Comparison of ENCODE assay signal across 15 mouse cellular contexts in genomic region chr11:119987876-119988275, GRCm38 (mm10). TPM values are rescaled to one million over a fixed set of nuclear protein-coding genes. Genes with fewer than 3 reads are reported as not detected.
A peak's percentile ranks its signal among the peaks of the same experiment; 100 is the strongest.
DNase-seq lines count a peak whose midpoint lies in the region; ATAC-seq and TF ChIP-seq lines count a peak whose summit lies in the region.
"Had no signal": no experiment of that assay in that cellular context is flagged by ENCODE, and none has a peak within 500 bp of the region (broad histone marks: within the 10 kb centered on the region; RNA-seq: fewer than 3 reads in every experiment).

No protein-coding gene starts in this region.

- H3K9me3 ChIP-seq in forebrain, embryonic 13.5 days (replicated peaks) = no peaks in the 10 kb centered on the region
- H3K9me3 ChIP-seq in forebrain, postnatal 0 days (ENCODE audit: low read length) = no peaks in the 10 kb centered on the region
- no peaks in the 10 kb centered on the region for H3K9me3 ChIP-seq in MEL (replicated peaks; ENCODE audit: insufficient read depth, low read length)
- H3K9me3 ChIP-seq: forebrain, embryonic 12.5 days; heart, embryonic 12.5 days; midbrain, embryonic 15.5 days; neural tube, embryonic 15.5 days had no signal

- no peak for TF ChIP-seq RAD21 in MEL (IDR thresholded peaks at IDR 0.05; ENCODE audit: low read depth, low read length)

- H3K4me3 ChIP-seq in forebrain, embryonic 13.5 days = no peak overlapping the region
- no peak overlapping the region for H3K4me3 ChIP-seq in forebrain, postnatal 0 days (ENCODE audit: low read depth, low read length)
- H3K4me3 ChIP-seq in layer of hippocampus, adult 2 months = no peak overlapping the region
- no peak overlapping the region for H3K4me3 ChIP-seq in MEL (ENCODE audit: control insufficient read depth in 1 of 2, insufficient read depth in 1 of 2, low read depth in 2 of 2, low read length in 2 of 2)
- H3K4me3 ChIP-seq: forebrain, embryonic 12.5 days; heart, embryonic 12.5 days; midbrain, embryonic 15.5 days; myocyte; neural tube, embryonic 15.5 days had no signal

- no peaks in the 10 kb centered on the region for H3K79me2 ChIP-seq in MEL (ENCODE audit: control insufficient read depth, insufficient read depth, low read length, poor library complexity)

- H3K27me3 ChIP-seq in forebrain, embryonic 13.5 days = no peaks in the 10 kb centered on the region
- no peaks in the 10 kb centered on the region for H3K27me3 ChIP-seq in forebrain, postnatal 0 days (ENCODE audit: insufficient read depth, low read length)
- H3K27me3 ChIP-seq in MEL (ENCODE audit: control insufficient read depth in 1 of 2, insufficient read depth in 2 of 2, low read length in 2 of 2) = no peaks in the 10 kb centered on the region
- no peaks in the 10 kb centered on the region for H3K27me3 ChIP-seq in splenic B cell, adult 2 months (ENCODE audit: control insufficient read depth, insufficient read depth, low read length, poor library complexity, severe bottlenecking)
- H3K27me3 ChIP-seq: forebrain, embryonic 12.5 days; heart, embryonic 12.5 days; midbrain, embryonic 15.5 days; neural tube, embryonic 15.5 days had no signal

- no peak overlapping the region; the same call in 1 of the 2 replicates for H3K9ac ChIP-seq in forebrain, embryonic 13.5 days
- H3K9ac ChIP-seq in forebrain, postnatal 0 days = no peak overlapping the region
- H3K9ac ChIP-seq in MEL (ENCODE audit: control insufficient read depth, low read depth, low read length, poor library complexity, severe bottlenecking) = no peak overlapping the region
- H3K9ac ChIP-seq: forebrain, embryonic 12.5 days; heart, embryonic 12.5 days; midbrain, embryonic 15.5 days; neural tube, embryonic 15.5 days had no signal

- H3K27ac ChIP-seq in forebrain, embryonic 13.5 days = peak overlapping the region; percentile 44; the same call in 1 of the 2 replicates
- H3K27ac ChIP-seq in forebrain, postnatal 0 days (ENCODE audit: low read depth, low read length) = no peak overlapping the region
- peak overlapping the region; percentile 92 for H3K27ac ChIP-seq in layer of hippocampus, adult 2 months
- H3K27ac ChIP-seq in MEL (ENCODE audit: control insufficient read depth, low read depth, low read length) = no peak overlapping the region
- H3K27ac ChIP-seq: midbrain, embryonic 15.5 days had no signal

- TF ChIP-seq POLR2A in MEL (IDR thresholded peaks at IDR 0.05; ENCODE audit: control insufficient read depth in 1 of 2, insufficient read depth in 1 of 2, low read depth in 1 of 2, low read length in 2 of 2, poor library complexity in 1 of 2) = no peak

- H3K4me2 ChIP-seq in forebrain, embryonic 13.5 days = no peak overlapping the region
- H3K4me2 ChIP-seq in forebrain, postnatal 0 days (ENCODE audit: low read depth) = no peak overlapping the region
- H3K4me2 ChIP-seq: forebrain, embryonic 12.5 days; heart, embryonic 12.5 days; midbrain, embryonic 15.5 days; neural tube, embryonic 15.5 days had no signal

- H3K4me1 ChIP-seq in forebrain, embryonic 13.5 days = peaks cover 41% of the 10 kb centered on the region
- H3K4me1 ChIP-seq in forebrain, postnatal 0 days (ENCODE audit: insufficient read depth) = peaks cover 12% of the 10 kb centered on the region; the same call in 1 of the 2 replicates
- peaks cover 0 to 3% of the 10 kb centered on the region in 2 experiments; a peak in 1 of 4 replicates for H3K4me1 ChIP-seq in MEL (ENCODE audit: control insufficient read depth in 1 of 2, insufficient read depth in 2 of 2, low read length in 2 of 2)

- no peak for TF ChIP-seq CTCF in forebrain, postnatal 0 days (IDR thresholded peaks at IDR 0.05; ENCODE audit: low read depth)
- no peak for TF ChIP-seq CTCF in layer of hippocampus, adult 2 months (conservative IDR thresholded peaks at IDR 0.05)
- TF ChIP-seq CTCF in MEL (IDR thresholded peaks at IDR 0.05 in 2 of 3, conservative IDR thresholded peaks at IDR 0.05 in 1 of 3; ENCODE audit: control insufficient read depth in 1 of 3, insufficient read depth in 1 of 3, low read depth in 2 of 3, low read length in 3 of 3, poor library complexity in 1 of 3, severe bottlenecking in 1 of 3) = no peak

- TF ChIP-seq EP300 in MEL (IDR thresholded peaks at IDR 0.05; ENCODE audit: low read depth in 1 of 2, low read length in 2 of 2) = no peak

- no peak for ATAC-seq in forebrain, embryonic 13.5 days
- ATAC-seq in forebrain, postnatal 0 days = no peak
- ATAC-seq: midbrain, embryonic 15.5 days had no signal

- peaks cover 9% of the 10 kb centered on the region; the same call in 1 of the 2 replicates for H3K36me3 ChIP-seq in forebrain, embryonic 13.5 days (ENCODE audit: poor library complexity, severe bottlenecking)
- peaks cover 6% of the 10 kb centered on the region; the same call in 1 of the 2 replicates for H3K36me3 ChIP-seq in forebrain, postnatal 0 days (ENCODE audit: insufficient read depth)
- H3K36me3 ChIP-seq in MEL (ENCODE audit: control insufficient read depth in 1 of 2, insufficient read depth in 2 of 2, low read length in 2 of 2) = no peaks in the 10 kb centered on the region; a peak in 1 of 4 replicates
- no peaks in the 10 kb centered on the region for H3K36me3 ChIP-seq in splenic B cell, adult 2 months (ENCODE audit: control insufficient read depth, insufficient read depth, low read length, poor library complexity, severe bottlenecking)
- H3K36me3 ChIP-seq: midbrain, embryonic 15.5 days; neural tube, embryonic 15.5 days had no signal

- 80% methylated on average over 7 of the region's 7 CpGs for WGBS in forebrain, embryonic 13.5 days
- WGBS in forebrain, postnatal 0 days = 73% methylated on average over 7 of the region's 7 CpGs

- no peak for DNase-seq in forebrain, postnatal 0 days
- no peak for DNase-seq in layer of hippocampus, adult 2 months (ENCODE audit: low spot score in 2 of 2)
- no peak for DNase-seq in layer of hippocampus, postnatal 10 days (ENCODE audit: low spot score in 2 of 2)
- peak; percentile 15 for DNase-seq in MEL (ENCODE audit: low read depth, low spot score)
- DNase-seq in splenic B cell, adult 2 months (ENCODE audit: low read depth, low spot score) = peak; percentile 10
- DNase-seq in adrenal gland, adult (ENCODE audit: inconsistent age in 2 of 2, low spot score in 1 of 2) = no peak
- DNase-seq in layer of hippocampus, postnatal 36 days = no peak
- DNase-seq: right cerebral cortex, postnatal 25 days had no signal

TF ChIP-seq in MEL, 35 proteins besides CTCF, POLR2A, EP300 and RAD21:
- TF ChIP-seq SIN3A (IDR thresholded peaks at IDR 0.05; ENCODE audit: low read length) = no peak
- TF ChIP-seq ZMIZ1 (IDR thresholded peaks at IDR 0.05; ENCODE audit: low read depth, low read length) = no peak
- TF ChIP-seq MYC (IDR thresholded peaks at IDR 0.05; ENCODE audit: low read depth, low read length) = no peak

RNA-seq across cellular contexts. Expression of gene Baiap2, which starts 45.3 kb away (rescaled TPM):
- 14.2 and 15.0 TPM in 2 replicates for polyA plus RNA-seq in forebrain, embryonic 13.5 days (2015; fragmentation: Nextera tagmentation; extraction: Ambion mirVana)
- total RNA-seq in forebrain, postnatal 0 days (2014; rRNA removed) = 42.3 and 52.0 TPM in 2 replicates
- 31.1 and 36.6 TPM in 2 replicates for polyA plus RNA-seq in forebrain, postnatal 0 days (2015; fragmentation: Nextera tagmentation; extraction: Ambion mirVana)
- 100 to 1,000 TPM; 244 to 257 TPM for total RNA-seq in layer of hippocampus, adult 2 months (2021)
- 100 to 1,000 TPM in 1 of 2 experiments, 10 to 100 TPM in 1; 96.2 to 102 TPM for total RNA-seq in layer of hippocampus, postnatal 10 days (2021)
- 31.3 and 32.8 TPM in 2 replicates for total RNA-seq in MEL (2012; rRNA removed)
- polyA plus RNA-seq in MEL (2012; ENCODE audit: insufficient read depth in 1 of 2, insufficient read length in 2 of 2, low read depth in 1 of 2, low replicate concordance in 2 of 2, missing spikeins in 1 of 2) = 10 to 100 TPM in 1 of 2 experiments, not detected in 1; 27.5 TPM
- 100 to 1,000 TPM; 246 to 257 TPM for total RNA-seq in layer of hippocampus, postnatal 36 days (2021)

RNA-seq across cellular contexts. Expression of gene Aatk, which starts 59.1 kb away (rescaled TPM):
- 6.8 and 8.4 TPM in 2 replicates for polyA plus RNA-seq in forebrain, embryonic 13.5 days (2015; fragmentation: Nextera tagmentation; extraction: Ambion mirVana)
- total RNA-seq in forebrain, postnatal 0 days (2014; rRNA removed) = 104 and 110 TPM in 2 replicates
- 27.3 and 31.7 TPM in 2 replicates for polyA plus RNA-seq in forebrain, postnatal 0 days (2015; fragmentation: Nextera tagmentation; extraction: Ambion mirVana)
- total RNA-seq in layer of hippocampus, adult 2 months (2021) = 100 to 1,000 TPM; 196 to 207 TPM
- total RNA-seq in layer of hippocampus, postnatal 10 days (2021) = 100 to 1,000 TPM; 136 to 148 TPM
- total RNA-seq in MEL (2012; rRNA removed) = 0.04 TPM in 1 of 2 replicates, not detected in the other
- not detected for polyA plus RNA-seq in MEL (2012; ENCODE audit: insufficient read depth in 1 of 2, insufficient read length in 2 of 2, low read depth in 1 of 2, low replicate concordance in 2 of 2, missing spikeins in 1 of 2)
- 100 to 1,000 TPM; 213 to 224 TPM for total RNA-seq in layer of hippocampus, postnatal 36 days (2021)
- total RNA-seq: megakaryocyte-erythroid progenitor cell, adult 5-6 weeks had no signal

Comparison
In these comparisons a context has a peak if more than half of its experiments do, and no peak if none do; other contexts are left out.
1. H3K27ac ChIP-seq: peak in forebrain, embryonic 13.5 days (single experiment) and layer of hippocampus, adult 2 months (single experiment); none in forebrain, postnatal 0 days (single experiment) and MEL (single experiment).
2. DNase-seq: peak in MEL (single experiment) and splenic B cell, adult 2 months (single experiment); none in forebrain, postnatal 0 days (single experiment), layer of hippocampus, adult 2 months (0 of 2), layer of hippocampus, postnatal 10 days (0 of 2), adrenal gland, adult (0 of 2) and layer of hippocampus, postnatal 36 days (0 of 2).
3. RNA of gene Aatk, which starts 59.1 kb away (total RNA-seq): 213 to 224 TPM in layer of hippocampus, postnatal 36 days, 196 to 207 TPM in layer of hippocampus, adult 2 months, 136 to 148 TPM in layer of hippocampus, postnatal 10 days and 104 to 110 TPM in forebrain, postnatal 0 days; 0.04 TPM in MEL; every median in the first group is over 100 times any median in the second.